Mouse (Mus musculus) induced T-regulatory cell, adult 2 months (primary cell): ENCODE results near the gene Olfr601.
"Not testable (repeated sequence)": the region's sequence is repeated elsewhere in the genome, so short reads cannot be mapped to it uniquely, and the experiment has no call there.

Experiments
- DNase-seq: peaks from one replicate; pipeline ENCODE4 v3.0.0-alpha.2; 2012; ENCODE audit warnings: low read depth

Olfr601 gene

GRCm38 (mm10) chr7:103362555-103362954, at the start of gene Olfr601:
Olfr601 (minus strand) TSS chr7:103362655.
- DNase-seq, result no peak

DNA sequence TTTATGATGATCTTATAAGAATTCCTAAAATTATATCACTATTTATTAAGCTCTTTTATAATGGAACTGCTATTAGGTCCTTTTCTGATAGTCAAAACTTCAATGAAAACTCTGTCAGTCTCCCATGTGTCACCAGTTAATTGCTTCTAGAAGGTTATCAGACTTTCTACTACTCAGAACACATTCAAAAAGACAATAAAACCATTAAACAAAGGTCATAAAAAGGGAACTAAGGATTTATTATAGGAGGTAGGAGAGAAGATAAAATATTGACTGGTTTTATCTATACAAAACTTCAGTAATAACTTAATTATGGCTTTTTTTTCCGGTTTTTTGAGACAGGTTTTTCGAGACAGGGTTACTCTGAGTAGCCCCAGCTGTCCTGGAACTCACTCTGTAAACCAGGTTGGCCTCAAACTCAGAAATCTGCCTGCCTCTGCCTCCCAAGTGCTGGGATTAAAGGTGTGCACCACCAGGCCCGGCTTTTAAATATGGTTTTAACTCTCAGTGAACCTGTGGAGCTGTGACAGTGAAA, 44.1 kb upstream of the Olfr601 start:
- DNase-seq, result not testable (repeated sequence)

DNA sequence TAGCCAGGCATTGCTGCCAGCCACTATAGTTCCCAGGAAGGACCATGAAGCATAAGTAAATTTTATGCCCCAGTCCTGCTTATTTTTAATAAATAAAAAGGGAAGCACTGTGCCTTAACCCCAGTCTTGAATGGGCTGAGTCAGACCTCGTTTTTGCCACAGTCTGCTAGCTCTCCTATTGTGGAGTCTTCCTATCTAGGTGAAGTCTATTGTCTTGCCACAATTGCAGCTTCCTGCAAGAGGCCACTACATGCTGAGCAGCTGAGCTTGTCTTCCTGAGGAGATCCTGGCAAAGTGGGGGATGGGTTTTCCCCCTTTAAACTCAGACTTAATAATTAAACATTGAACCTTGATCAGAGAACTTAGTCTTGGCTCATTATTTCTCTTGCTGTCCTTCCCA, 36.5 kb upstream of the Olfr601 start:
- DNase-seq, result no peak

DNA sequence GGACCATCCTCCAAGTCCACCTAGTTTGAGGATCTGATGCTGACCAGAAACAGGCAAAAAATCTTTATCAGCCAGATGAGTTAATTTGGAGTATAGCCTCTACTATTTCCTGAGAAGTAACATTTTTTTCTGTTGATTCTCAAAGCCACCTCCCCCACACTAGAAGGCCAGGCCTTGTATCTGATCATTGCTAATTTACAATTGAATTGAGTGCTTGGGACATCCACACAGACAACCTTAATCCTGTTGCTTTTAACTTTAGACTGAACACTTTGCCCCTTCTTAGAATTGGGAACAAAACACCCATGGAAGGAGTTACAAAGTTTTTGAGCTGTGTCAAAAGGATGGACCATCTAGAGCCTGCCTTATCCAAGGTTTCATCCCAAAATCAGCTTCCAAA, 35.3 kb upstream of the Olfr601 start:
- no peak for DNase-seq

- DNase-seq, result no peak
Measured at GRCm38 (mm10) chr7:103386077-103386476, 23.6 kb upstream of the Olfr601 start, which contains the start of gene Olfr603. Olfr603 (minus strand) TSS chr7:103386177.

DNA sequence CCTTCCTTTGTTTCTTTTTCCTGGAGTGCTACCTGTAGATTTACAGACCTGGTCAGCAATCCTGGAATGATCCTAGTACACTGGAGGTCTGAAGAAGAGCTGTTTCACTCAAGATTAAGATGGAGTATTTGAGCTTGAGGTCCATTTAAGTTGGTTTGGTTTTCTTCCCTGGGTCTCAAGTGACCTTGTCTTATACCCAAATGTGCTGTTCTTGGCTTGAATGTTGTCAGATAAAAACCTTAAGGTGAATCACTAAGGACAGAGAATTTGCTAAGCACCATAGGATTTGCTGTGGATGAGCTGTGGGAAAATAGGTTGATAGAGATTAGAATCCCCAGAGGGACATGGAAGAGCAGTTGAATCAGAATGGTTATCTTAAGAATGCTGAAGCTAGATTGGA, 12.9 kb downstream of the Olfr601 start, which contains the start of gene Olfr600:
Olfr600 (minus strand) TSS at position 101 of the 400 bp plus-strand sequence.
- no peak for DNase-seq

DNA sequence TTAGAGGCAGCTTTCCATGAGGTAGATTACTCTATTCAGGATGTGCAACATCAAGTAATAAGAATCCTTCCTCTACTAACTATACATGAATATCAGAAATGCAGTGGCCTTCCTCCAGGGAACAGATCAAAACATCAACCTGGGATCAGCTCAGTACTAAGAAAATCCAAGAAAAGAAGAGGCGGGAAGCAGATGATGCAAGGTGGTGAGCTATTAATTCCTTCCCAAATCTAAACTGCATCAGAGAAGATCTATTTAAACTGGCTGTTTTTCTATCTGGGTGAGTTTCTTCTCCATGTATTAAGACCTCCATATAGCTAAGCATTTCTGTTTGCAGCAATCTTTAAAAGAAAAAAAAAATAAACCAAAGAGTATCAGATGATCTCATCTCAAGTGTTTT, 26.8 kb downstream of the Olfr601 start, which contains the start of gene Olfr599:
Olfr599 (plus strand) TSS at position 301 of the 400 bp plus-strand sequence.
- DNase-seq, result no peak

- DNase-seq, result no peak
Measured at GRCm38 (mm10) chr7:103323268-103323667, 39.2 kb downstream of the Olfr601 start, which contains the start of gene Olfr598. Olfr598 (plus strand) TSS chr7:103323568.

DNA sequence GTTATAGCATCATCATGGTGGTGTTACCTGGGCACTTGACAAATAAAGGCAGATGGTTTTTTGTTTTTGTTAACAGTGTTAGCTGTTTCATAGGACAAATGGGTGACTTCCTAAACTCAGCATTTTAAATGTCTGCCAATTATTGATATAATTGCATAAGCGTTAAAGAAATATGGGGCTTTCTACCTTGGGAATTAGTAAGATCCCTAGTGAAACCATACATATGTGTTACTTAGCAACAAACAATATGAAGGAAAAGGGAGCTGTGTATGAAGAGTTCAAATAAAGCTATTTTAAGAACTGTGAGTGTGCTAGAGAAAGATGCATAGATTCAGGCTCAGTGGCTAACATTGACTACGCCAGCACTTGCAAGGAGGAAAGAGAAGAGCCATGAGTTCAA, 46.4 kb downstream of the Olfr601 start, which contains the start of gene Olfr597:
Olfr597 (plus strand) TSS at position 301 of the 400 bp plus-strand sequence.
- not testable (repeated sequence) for DNase-seq
